14 mouse cellular contexts compared by ENCODE assay signal in the genomic region with DNA sequence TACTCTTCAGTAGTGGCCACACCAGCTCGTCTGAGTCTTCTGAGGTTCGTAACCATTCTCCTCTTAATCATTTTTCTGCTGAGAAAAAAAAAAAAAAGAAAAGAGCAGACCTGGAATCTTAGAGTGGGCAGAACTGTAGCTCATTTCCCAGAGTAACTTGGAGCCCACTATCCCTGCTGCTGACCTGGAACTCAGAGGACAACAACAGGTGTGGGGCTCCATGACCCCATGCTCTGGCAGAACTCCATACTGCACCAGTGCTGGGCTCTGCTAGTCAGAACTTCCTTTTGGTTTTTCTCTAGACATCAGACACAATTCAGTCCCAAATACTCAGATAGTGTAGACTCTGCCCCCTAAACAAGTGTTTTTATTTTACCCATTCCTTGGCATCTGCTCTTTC.
"Had no signal": no experiment of that assay in that cellular context is flagged by ENCODE, and none has a peak within 500 bp of the region (broad histone marks: within the 10 kb centered on the region; RNA-seq: fewer than 3 reads in every experiment).

No protein-coding gene starts in this region.

- H3K27me3 ChIP-seq: neural tube, embryonic 12.5 days; neural tube, embryonic 13.5 days; neural tube, embryonic 15.5 days; stomach, embryonic 15.5 days had no signal

- H3K4me3 ChIP-seq: neural tube, embryonic 12.5 days; neural tube, embryonic 13.5 days; neural tube, embryonic 15.5 days; stomach, embryonic 15.5 days had no signal

- H3K36me3 ChIP-seq: neural tube, embryonic 12.5 days; neural tube, embryonic 13.5 days; neural tube, embryonic 15.5 days; stomach, embryonic 15.5 days had no signal

- H3K4me2 ChIP-seq: neural tube, embryonic 12.5 days; neural tube, embryonic 13.5 days; neural tube, embryonic 15.5 days; stomach, embryonic 15.5 days had no signal

- DNase-seq: retina, postnatal 1 day; right cerebral cortex, adult 18-20 months; right cerebral cortex, postnatal 14 days; right cerebral cortex, postnatal 25 days; right cerebral cortex, postnatal 4 days; spleen, adult 18-20 months; thymus, adult 18-20 months; thymus, adult 2 months; thymus, postnatal 25 days; thymus, postnatal 36 days had no signal
